Mouse (Mus musculus) CH12.LX (cell line): ENCODE results near the gene Tapt1.

ENCODE experiments used
- CTCF ChIP-seq, 2 experiments: IDR thresholded peaks in 1 of 2; conservative IDR thresholded peaks in 1 of 2; 2 replicates each; pipeline ENCODE4 v1.5.1; 2011 to 2012; ENCODE audit warnings: low read depth in 2 of 2, low read length in 2 of 2, improper control_type of control experiment in 1 of 2, inconsistent platforms in 1 of 2, mild to moderate bottlenecking in 1 of 2, moderate library complexity in 1 of 2
- TBP ChIP-seq: conservative IDR thresholded peaks from 2 replicates; pipeline ENCODE4 v1.6.1; 2011; ENCODE audit warnings: low read depth, low read length, improper control_type of control experiment
- TCF12 ChIP-seq: IDR thresholded peaks from 2 replicates; pipeline ENCODE4 v1.6.1; 2014; ENCODE audit warnings: low read depth, mild to moderate bottlenecking, inconsistent platforms, low read length, improper control_type of control experiment

DNA sequence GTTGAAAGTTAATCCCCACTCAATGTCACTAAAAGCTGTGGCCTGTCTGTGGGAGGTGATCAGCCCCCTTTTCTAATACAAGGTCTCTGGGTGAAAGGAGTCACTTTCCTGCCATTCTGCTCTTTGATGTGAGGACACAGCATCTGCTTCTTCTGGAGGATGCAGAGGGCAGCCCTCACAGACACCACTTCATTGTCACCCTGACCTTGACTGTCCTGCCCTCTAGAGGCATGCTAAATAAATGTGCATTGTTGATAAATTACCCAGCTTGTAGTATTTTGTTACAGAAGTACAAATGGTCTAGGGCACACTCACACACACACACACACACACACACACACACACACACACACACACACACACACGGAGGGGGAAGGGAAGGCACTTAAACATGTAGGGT is 31.7 kb upstream of the Tapt1 start:
- no peak for TF ChIP-seq TBP
- TF ChIP-seq CTCF (conservative IDR thresholded peaks at IDR 0.05 in 1 of 2, IDR thresholded peaks at IDR 0.05 in 1 of 2; ENCODE audit: low read depth in 2 of 2, low read length in 2 of 2): peak in 1 of 2 experiments; percentile 75; a peak in 3 of 4 replicates
- no peak for TF ChIP-seq TCF12
